Comparison of ENCODE assay signal across 9 mouse cellular contexts in genomic region chr2:11391725-11392124, GRCm38 (mm10).
DNase-seq lines count a peak whose midpoint lies in the region; ATAC-seq and TF ChIP-seq lines count a peak whose summit lies in the region.
"Had no signal": no experiment of that assay in that cellular context is flagged by ENCODE, and none has a peak within 500 bp of the region (broad histone marks: within the 10 kb centered on the region; RNA-seq: fewer than 3 reads in every experiment).

No protein-coding gene starts in this region.

- H3K27me3 ChIP-seq in limb, embryonic 14.5 days (ENCODE audit: control insufficient read depth, insufficient read depth, low read length), result no peaks in the 10 kb centered on the region
- H3K27me3 ChIP-seq in heart, embryonic 10.5 days (ENCODE audit: insufficient read depth, poor library complexity, severe bottlenecking), result no peaks in the 10 kb centered on the region

- no peaks in the 10 kb centered on the region for H3K36me3 ChIP-seq in limb, embryonic 14.5 days (ENCODE audit: control insufficient read depth, insufficient read depth, low read length)
- H3K36me3 ChIP-seq in heart, embryonic 10.5 days, result no peaks in the 10 kb centered on the region

- no peak overlapping the region for H3K4me3 ChIP-seq in limb, embryonic 14.5 days (replicated peaks; ENCODE audit: low read length)
- H3K4me3 ChIP-seq in heart, embryonic 10.5 days, result no peak overlapping the region

- H3K4me2 ChIP-seq in limb, embryonic 14.5 days (replicated peaks; ENCODE audit: low read depth, low read length, severe bottlenecking), result no peak overlapping the region

- 0 out of 2 replicates have a peak overlapping the region, but pooled peaks have one; percentile 0 for H3K27ac ChIP-seq in limb, embryonic 14.5 days (replicated peaks; ENCODE audit: low read depth, low read length)
- no peak overlapping the region for H3K27ac ChIP-seq in heart, embryonic 10.5 days
- H3K27ac ChIP-seq: liver, embryonic 14.5 days had no signal

- H3K4me1 ChIP-seq in limb, embryonic 14.5 days (ENCODE audit: control insufficient read depth, insufficient read depth, low read length), result no peaks in the 10 kb centered on the region
- no peaks in the 10 kb centered on the region for H3K4me1 ChIP-seq in heart, embryonic 10.5 days

- H3K9ac ChIP-seq in limb, embryonic 14.5 days (ENCODE audit: low read depth, low read length, severe bottlenecking), result no peak overlapping the region; the same call in 1 of the 2 replicates
- H3K9ac ChIP-seq: liver, embryonic 14.5 days had no signal

- 57% methylated on average over 6 of the region's 6 CpGs for WGBS in limb, embryonic 14.5 days
- 67% methylated on average over 6 of the region's 6 CpGs for WGBS in heart, embryonic 10.5 days

- no peak for TF ChIP-seq POLR2A in limb, embryonic 14.5 days (IDR thresholded peaks at IDR 0.05; ENCODE audit: borderline replicate concordance, extremely low read depth, insufficient read depth, insufficient read length)

- no peak for ATAC-seq in limb, embryonic 14.5 days (ENCODE audit: low FRiP score, low read depth)

- DNase-seq in Muller cell, postnatal 12 days (ENCODE audit: inconsistent ontology term), result peak; percentile 86
- peak; percentile 79 for DNase-seq in embryo, embryonic 10.5 days (ENCODE audit: low spot score)
- peak; percentile 6 to 10 for DNase-seq in frontal cortex, postnatal 36 days (ENCODE audit: low spot score in 2 of 2)
- no peak for DNase-seq in limb, embryonic 14.5 days (ENCODE audit: low spot score)
- DNase-seq in urinary bladder, adult 2 months (ENCODE audit: low spot score), result no peak
- DNase-seq in heart, embryonic 10.5 days (ENCODE audit: low spot score), result no peak
- no peak for DNase-seq in urinary bladder, adult 18-20 months (ENCODE audit: low spot score in 2 of 2)
- no peak for DNase-seq in cerebellum, postnatal 14 days

- H3K9me3 ChIP-seq in limb, embryonic 14.5 days (ENCODE audit: control insufficient read depth, low read length), result no peaks in the 10 kb centered on the region
- no peaks in the 10 kb centered on the region for H3K9me3 ChIP-seq in heart, embryonic 10.5 days

Comparison
In these comparisons a context has a peak if more than half of its experiments do, and no peak if none do; other contexts are left out.
1. DNase-seq: peak in Muller cell, postnatal 12 days (single experiment), embryo, embryonic 10.5 days (single experiment) and frontal cortex, postnatal 36 days (2 of 2); none in limb, embryonic 14.5 days (single experiment), urinary bladder, adult 2 months (single experiment), heart, embryonic 10.5 days (single experiment), urinary bladder, adult 18-20 months (0 of 2) and cerebellum, postnatal 14 days (0 of 2).